Mouse (Mus musculus): ENCODE data around the gene Hspa1a. TPM values are rescaled to one million over a fixed set of nuclear protein-coding genes. Genes with fewer than 3 reads are reported as not detected.
"Not testable (repeated sequence)": the region's sequence is repeated elsewhere in the genome, so short reads cannot be mapped to it uniquely, and the experiment has no call there.

Gene Hspa1a
- polyA plus RNA-seq, 1 experiment from 2014 or later = 4.9 TPM

DNA sequence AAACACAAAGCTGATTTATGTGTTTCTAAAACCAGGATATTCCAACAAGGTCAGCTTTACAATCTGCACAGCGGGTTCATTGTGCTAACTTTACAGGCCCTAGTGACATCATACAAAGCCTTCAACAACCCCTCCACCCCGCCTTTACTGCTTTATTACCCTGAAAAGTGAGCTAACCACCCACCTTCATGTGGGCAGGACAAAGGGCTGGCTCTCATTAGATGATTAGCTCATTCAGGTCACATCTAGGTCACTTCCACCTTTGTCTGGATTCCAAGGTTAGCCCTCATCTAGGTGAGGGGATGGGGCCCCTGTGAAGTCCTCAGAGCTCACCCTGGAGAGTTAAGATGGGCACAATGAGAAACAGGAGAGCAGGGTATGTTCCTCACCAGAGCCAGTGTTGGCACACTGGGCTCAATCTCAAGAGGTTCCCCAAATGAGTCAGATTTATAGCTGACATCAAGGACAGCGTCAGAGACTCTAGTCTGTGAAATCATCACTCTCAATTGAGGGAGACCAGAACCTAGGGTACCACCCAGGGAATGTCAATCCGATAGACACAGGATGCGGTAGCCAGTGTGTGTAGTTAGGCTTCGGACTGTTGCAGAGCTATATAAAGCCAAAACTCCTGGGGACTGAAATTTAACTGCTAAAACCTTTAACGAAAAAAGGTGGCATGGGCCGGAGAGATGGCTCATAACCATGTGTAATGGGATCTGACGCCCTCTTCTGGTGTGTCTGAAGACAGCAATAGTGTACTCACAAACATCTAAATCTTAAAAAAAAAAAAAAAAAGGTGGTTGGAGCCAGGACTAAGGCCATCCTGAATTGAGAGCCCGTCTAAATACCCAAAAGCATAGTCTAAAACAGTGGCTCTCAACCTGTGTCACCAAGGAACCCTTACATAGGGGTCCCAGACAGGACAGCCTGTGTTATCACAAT lies 21.2 kb downstream of the Hspa1a start:
- H3K4me3 ChIP-seq (ENCODE audit: low read depth, low read length) = peak overlapping the region; percentile 98
- H3K9me3 ChIP-seq (ENCODE audit: control insufficient read depth, low read depth, low read length) = no peaks in the 10 kb centered on the region
- peaks cover 10% of the 10 kb centered on the region for H3K4me1 ChIP-seq (ENCODE audit: control insufficient read depth, insufficient read depth, low read length)
- peak overlapping the region; percentile 99 for H3K9ac ChIP-seq (replicated peaks; ENCODE audit: low read depth, low read length)
- peak overlapping the region; percentile 92 for H3K27ac ChIP-seq (ENCODE audit: low read length)
- H3K36me3 ChIP-seq (ENCODE audit: control insufficient read depth, insufficient read depth, low read length) = peaks cover 22% of the 10 kb centered on the region
- H3K4me2 ChIP-seq (replicated peaks; ENCODE audit: low read depth, low read length) = peak overlapping the region; percentile 76
- ATAC-seq (ENCODE audit: insufficient number of reproducible peaks, insufficient read depth, low FRiP score, low read depth) = no peak
- no peaks in the 10 kb centered on the region for H3K27me3 ChIP-seq (ENCODE audit: control insufficient read depth, insufficient read depth, low read length)
- WGBS = 29% methylated on average over 10 of the region's 10 CpGs

DNA sequence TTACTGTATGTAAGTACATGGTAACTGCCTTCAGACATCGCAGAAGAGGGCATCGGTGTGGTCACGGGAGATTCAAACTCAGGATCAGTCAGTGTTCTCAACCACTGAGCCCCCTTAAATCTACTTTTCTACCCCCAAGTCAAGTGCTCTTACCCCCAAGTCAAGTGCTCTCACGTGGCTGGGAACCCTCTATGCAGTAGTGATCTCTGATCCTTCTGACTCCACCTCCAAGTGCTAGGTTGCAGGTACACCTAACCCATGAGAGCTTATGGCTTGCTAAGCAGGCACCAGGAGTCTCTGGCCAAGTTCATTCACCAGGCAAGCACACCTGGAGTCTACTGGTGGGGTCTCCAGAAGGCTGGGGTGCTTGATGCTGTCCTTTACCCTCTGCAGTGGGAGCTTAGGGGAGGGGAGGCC lies 22.4 kb downstream of the Hspa1a start:
- Histone ChIP-seq H3K9ac (replicated peaks; ENCODE audit: low read depth, low read length) (no peak overlapping the region), H3K27ac (ENCODE audit: low read length) (no peak overlapping the region), H3K4me3 (ENCODE audit: low read depth, low read length) (no peak overlapping the region), H3K9me3 (ENCODE audit: control insufficient read depth, low read depth, low read length) (no peaks in the 10 kb centered on the region), H3K4me1 (ENCODE audit: control insufficient read depth, insufficient read depth, low read length) (peaks cover 10% of the 10 kb centered on the region), H3K27me3 (ENCODE audit: control insufficient read depth, insufficient read depth, low read length) (no peaks in the 10 kb centered on the region), H3K36me3 (ENCODE audit: control insufficient read depth, insufficient read depth, low read length) (peaks cover 22% of the 10 kb centered on the region), H3K4me2 (replicated peaks; ENCODE audit: low read depth, low read length) (no peak overlapping the region)
- WGBS = 41% methylated on average over 4 of the region's 4 CpGs
- ATAC-seq (ENCODE audit: insufficient number of reproducible peaks, insufficient read depth, low FRiP score, low read depth) = no peak

DNA sequence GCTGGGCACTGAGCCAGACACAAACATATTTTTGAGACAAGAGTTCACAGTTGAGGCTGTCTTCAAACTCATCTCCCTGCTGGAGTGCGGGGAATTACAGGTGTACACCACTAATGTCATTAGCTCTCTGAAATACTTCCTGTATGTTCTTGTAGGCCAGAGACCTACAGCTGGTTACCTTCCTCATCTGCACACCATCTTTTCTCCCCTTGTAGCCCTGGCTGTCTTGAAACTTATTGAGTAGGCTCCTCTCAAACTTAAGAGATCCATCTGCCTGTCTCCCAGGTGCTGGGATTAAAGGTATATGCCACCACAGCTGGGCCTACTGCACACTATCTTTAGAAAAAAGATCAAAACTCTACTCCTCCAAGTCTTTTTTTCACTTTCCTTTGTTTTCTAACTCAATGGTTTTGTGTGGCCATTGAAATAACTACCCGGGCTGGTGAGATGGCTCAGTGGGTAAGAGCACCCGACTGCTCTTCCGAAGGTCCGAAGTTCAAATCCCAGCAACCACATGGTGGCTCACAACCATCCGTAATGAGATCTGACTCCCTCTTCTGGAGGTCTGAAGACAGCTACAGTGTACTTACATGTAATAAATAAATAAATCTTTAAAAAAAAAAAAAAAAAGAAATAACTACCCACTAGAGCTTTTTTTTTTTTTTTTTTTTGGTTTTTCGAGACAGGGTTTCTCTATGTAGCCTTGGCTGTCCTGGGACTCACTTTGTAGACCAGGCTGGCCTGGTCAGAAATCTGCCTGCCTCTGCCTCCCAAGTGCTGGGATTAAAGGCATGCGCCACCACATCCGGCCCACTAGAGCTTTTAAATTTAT lies 23.0 kb downstream of the Hspa1a start:
- not testable (repeated sequence) for H3K4me3 ChIP-seq (ENCODE audit: low read depth, low read length); ATAC-seq (ENCODE audit: insufficient number of reproducible peaks, insufficient read depth, low FRiP score, low read depth); H3K27ac ChIP-seq (ENCODE audit: low read length); H3K27me3 ChIP-seq (ENCODE audit: control insufficient read depth, insufficient read depth, low read length); H3K4me2 ChIP-seq (replicated peaks; ENCODE audit: low read depth, low read length); H3K9ac ChIP-seq (replicated peaks; ENCODE audit: low read depth, low read length); H3K9me3 ChIP-seq (ENCODE audit: control insufficient read depth, low read depth, low read length)
- peaks cover 10% of the 10 kb centered on the region for H3K4me1 ChIP-seq (ENCODE audit: control insufficient read depth, insufficient read depth, low read length)
- WGBS = 60% methylated on average over 9 of the region's 9 CpGs
- H3K36me3 ChIP-seq (ENCODE audit: control insufficient read depth, insufficient read depth, low read length) = peaks cover 22% of the 10 kb centered on the region

DNA sequence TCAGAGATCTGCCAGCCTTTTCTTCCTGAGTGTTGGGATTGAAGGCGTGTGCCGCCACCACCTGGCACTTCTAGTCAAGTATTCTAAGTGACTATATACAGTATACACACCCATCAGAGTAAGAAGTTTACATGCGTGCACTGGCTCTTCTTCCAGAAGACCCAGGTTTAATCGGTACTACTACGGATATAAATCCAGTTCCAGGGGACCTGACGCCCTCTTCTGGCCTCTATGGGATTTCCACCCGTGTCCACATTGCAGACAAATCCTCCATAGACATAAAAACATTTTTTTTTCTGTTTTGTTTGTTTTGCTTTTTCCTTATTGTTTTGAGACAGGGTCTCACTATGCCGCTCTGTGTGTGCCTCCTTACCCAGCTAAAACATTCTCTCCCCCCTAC lies 24.4 kb downstream of the Hspa1a start:
- Histone ChIP-seq H3K36me3 (ENCODE audit: control insufficient read depth, insufficient read depth, low read length) (peaks cover 22% of the 10 kb centered on the region), H3K4me3 (ENCODE audit: low read depth, low read length) (no peak overlapping the region), H3K9me3 (ENCODE audit: control insufficient read depth, low read depth, low read length) (no peaks in the 10 kb centered on the region), H3K27ac (ENCODE audit: low read length) (no peak overlapping the region), H3K4me2 (replicated peaks; ENCODE audit: low read depth, low read length) (no peak overlapping the region), H3K9ac (replicated peaks; ENCODE audit: low read depth, low read length) (no peak overlapping the region), H3K27me3 (ENCODE audit: control insufficient read depth, insufficient read depth, low read length) (no peaks in the 10 kb centered on the region), H3K4me1 (ENCODE audit: control insufficient read depth, insufficient read depth, low read length) (peaks cover 10% of the 10 kb centered on the region)
- WGBS = 26% methylated on average over 8 of the region's 8 CpGs
- no peak for ATAC-seq (ENCODE audit: insufficient number of reproducible peaks, insufficient read depth, low FRiP score, low read depth)

DNA sequence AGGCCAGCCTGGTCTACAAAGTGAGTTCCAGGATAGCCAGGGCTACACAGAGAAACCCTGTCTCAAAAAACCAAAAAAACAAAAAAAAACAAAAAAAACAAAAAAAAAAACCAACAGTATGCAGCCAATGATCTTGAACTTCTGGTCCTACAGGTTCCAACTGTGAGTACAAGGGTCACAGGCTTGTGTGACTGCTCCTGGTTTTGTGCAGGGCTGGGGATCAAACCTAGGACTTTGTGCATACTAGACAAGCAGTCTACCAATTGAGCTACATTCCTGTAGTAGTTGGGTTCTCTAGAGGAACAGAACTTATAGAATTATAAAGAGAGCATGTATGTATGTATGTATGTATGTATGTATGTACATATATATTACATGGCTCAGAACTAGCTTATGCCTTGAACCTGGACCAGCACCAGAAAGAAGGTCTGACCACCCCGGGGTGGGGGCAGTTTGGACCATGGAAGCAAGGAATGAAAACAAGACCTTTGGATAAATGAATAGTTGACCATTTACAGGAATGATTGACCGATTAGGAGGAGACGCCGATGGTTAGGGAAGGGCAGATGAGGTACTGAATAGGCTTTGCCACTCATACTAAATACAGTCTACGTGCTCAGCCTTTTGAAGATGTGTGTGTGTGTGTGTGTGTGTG lies 25.3 kb downstream of the Hspa1a start:
- peaks cover 22% of the 10 kb centered on the region for H3K36me3 ChIP-seq (ENCODE audit: control insufficient read depth, insufficient read depth, low read length)
- WGBS = 90% methylated on average over 5 of the region's 5 CpGs
- H3K27ac ChIP-seq (ENCODE audit: low read length) = no peak overlapping the region
- H3K4me2 ChIP-seq (replicated peaks; ENCODE audit: low read depth, low read length) = no peak overlapping the region
- peaks cover 10% of the 10 kb centered on the region for H3K4me1 ChIP-seq (ENCODE audit: control insufficient read depth, insufficient read depth, low read length)
- H3K4me3 ChIP-seq (ENCODE audit: low read depth, low read length) = no peak overlapping the region
- no peak overlapping the region for H3K9ac ChIP-seq (replicated peaks; ENCODE audit: low read depth, low read length)
- no peak for ATAC-seq (ENCODE audit: insufficient number of reproducible peaks, insufficient read depth, low FRiP score, low read depth)
- no peaks in the 10 kb centered on the region for H3K9me3 ChIP-seq (ENCODE audit: control insufficient read depth, low read depth, low read length)
- no peaks in the 10 kb centered on the region for H3K27me3 ChIP-seq (ENCODE audit: control insufficient read depth, insufficient read depth, low read length)

DNA sequence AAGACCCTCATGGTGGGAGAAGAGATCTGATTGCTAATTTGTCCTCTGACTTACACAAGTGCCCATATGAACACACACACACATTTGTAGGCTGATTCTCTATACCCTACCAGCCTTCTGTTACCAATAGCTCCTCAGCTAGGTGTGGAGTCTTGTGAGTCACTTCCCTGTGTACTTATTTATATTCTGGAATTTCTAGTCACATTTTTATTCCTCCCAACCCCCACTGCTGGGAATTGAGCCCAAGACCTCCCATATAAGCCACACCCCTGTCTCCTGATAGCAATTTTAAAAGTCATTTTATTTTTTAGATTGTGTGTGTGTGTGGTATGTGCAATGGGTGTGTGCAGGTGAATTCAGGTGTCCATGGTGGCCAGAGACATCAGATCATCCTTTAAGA lies 27.6 kb downstream of the Hspa1a start:
- no peak overlapping the region for H3K4me2 ChIP-seq (replicated peaks; ENCODE audit: low read depth, low read length)
- no peak overlapping the region for H3K4me3 ChIP-seq (ENCODE audit: low read depth, low read length)
- no peak overlapping the region for H3K27ac ChIP-seq (ENCODE audit: low read length)
- peaks cover 2% of the 10 kb centered on the region; the same call in 1 of the 2 replicates for H3K36me3 ChIP-seq (ENCODE audit: control insufficient read depth, insufficient read depth, low read length)
- 0 out of 2 replicates have a peak, but pooled peaks have one; percentile 14 for ATAC-seq (ENCODE audit: insufficient number of reproducible peaks, insufficient read depth, low FRiP score, low read depth)
- no peak overlapping the region for H3K9ac ChIP-seq (replicated peaks; ENCODE audit: low read depth, low read length)
- H3K4me1 ChIP-seq (ENCODE audit: control insufficient read depth, insufficient read depth, low read length) = no peaks in the 10 kb centered on the region
- H3K27me3 ChIP-seq (ENCODE audit: control insufficient read depth, insufficient read depth, low read length) = no peaks in the 10 kb centered on the region
- H3K9me3 ChIP-seq (ENCODE audit: control insufficient read depth, low read depth, low read length) = no peaks in the 10 kb centered on the region

DNA sequence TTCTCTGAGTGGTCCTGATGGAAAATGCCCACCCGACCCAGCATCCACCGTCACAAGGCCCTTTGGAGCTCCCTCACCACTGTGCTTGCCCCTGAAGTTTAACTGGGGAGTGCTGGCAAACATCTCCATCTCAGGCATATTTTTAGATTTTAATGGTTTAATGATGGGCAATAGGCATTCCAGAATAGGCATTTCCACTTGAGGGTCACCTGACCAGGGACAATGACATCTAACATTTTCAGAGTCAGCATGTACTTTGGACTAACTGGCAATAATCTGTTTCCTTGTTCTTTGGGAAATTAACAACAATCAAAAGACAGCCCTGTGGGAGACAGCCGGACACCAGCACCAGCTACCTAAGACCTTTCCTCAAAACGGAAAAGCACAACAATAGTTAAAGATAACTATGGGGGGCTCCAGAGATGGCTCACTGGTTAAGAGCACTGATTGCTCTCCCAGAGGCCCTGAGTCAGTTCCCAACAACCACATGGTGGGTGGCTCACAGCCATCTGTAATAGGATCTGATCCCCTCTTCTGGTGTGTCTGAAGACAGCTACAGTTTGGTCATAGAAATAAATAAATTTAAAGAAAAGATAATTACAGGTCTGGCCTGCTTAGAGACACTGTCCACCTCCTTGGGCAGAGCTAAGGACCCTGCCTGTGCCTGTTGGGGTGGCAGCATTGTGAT lies 28.7 kb downstream of the Hspa1a start:
- no peaks in the 10 kb centered on the region for H3K36me3 ChIP-seq (ENCODE audit: control insufficient read depth, insufficient read depth, low read length)
- H3K4me1 ChIP-seq (ENCODE audit: control insufficient read depth, insufficient read depth, low read length) = no peaks in the 10 kb centered on the region
- H3K9ac ChIP-seq (replicated peaks; ENCODE audit: low read depth, low read length) = no peak overlapping the region
- no peak overlapping the region for H3K27ac ChIP-seq (ENCODE audit: low read length)
- no peaks in the 10 kb centered on the region for H3K9me3 ChIP-seq (ENCODE audit: control insufficient read depth, low read depth, low read length)
- 91% methylated on average over 4 of the region's 4 CpGs for WGBS
- no peak overlapping the region for H3K4me2 ChIP-seq (replicated peaks; ENCODE audit: low read depth, low read length)
- H3K27me3 ChIP-seq (ENCODE audit: control insufficient read depth, insufficient read depth, low read length) = no peaks in the 10 kb centered on the region
- ATAC-seq (ENCODE audit: insufficient number of reproducible peaks, insufficient read depth, low FRiP score, low read depth) = no peak
- no peak overlapping the region for H3K4me3 ChIP-seq (ENCODE audit: low read depth, low read length)

All from stomach, embryonic 14.5 days (tissue).